Mouse (Mus musculus) megakaryocyte, embryonic 14.5 days (primary cell): ENCODE measurements around the gene Tmem210.

Experiments
- FLI1 ChIP-seq: IDR thresholded peaks from 2 replicates; pipeline ENCODE4 v1.6.1; 2012; ENCODE audit warnings: low read length, inconsistent platforms, mixed read lengths
- GATA1 ChIP-seq: IDR thresholded peaks from 3 replicates; pipeline ENCODE4 v1.6.1; 2012; ENCODE audit warnings: mixed read lengths, low read length, inconsistent platforms, borderline replicate concordance

- TF ChIP-seq GATA1: no peak
- TF ChIP-seq FLI1: no peak
Measured at GRCm38 (mm10) chr2:25311491-25311891, 23.5 kb downstream of the Tmem210 start.
